Mouse (Mus musculus) ovary, postnatal 10 days (tissue): Measurements from ENCODE around the gene Fam221b.

ENCODE experiments used
- DNase-seq: peaks from one replicate; pipeline ENCODE4 v3.0.0; 2022; ENCODE audit warnings: low spot score

Fam221b gene

DNA sequence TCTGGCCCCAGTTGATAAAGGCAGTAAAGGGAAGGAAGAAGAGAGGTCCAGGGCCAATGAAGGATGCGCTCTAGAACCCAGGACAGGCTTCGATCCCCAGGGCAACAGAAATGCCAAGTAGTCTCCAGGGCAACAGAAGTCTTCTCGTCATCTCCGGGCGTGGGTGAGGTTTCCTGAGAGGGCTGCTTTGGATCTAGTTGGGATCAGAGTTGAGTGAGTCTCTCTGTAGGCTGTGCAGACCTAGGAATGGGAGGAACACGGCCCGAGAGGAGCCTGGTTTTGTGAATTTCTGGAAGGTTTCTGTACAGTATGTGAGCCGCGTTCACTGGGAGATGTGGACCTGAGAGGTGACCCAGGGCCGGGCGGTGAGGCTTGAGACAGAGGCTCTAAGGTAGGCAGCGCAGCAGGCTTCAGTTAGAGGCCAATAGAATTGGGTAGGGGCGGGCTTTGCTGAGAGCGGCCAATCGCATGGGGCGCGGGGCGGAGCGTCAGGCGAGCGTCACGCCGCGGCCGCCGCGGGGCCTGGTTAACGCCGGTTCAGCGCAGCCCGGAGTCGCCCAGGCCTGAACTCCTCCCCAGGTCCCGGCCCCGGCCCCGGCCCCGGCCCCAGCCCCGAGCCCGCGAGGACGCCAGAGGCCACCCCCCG is at the start of gene Fam221b, which contains the start of gene Tmem8b:
Gene Fam221b, minus strand, starts transcription at position 364 of the 646 bp plus-strand sequence.
Gene Tmem8b, plus strand, starts transcription at position 190 of the 646 bp plus-strand sequence.
- DNase-seq, result peak; percentile 80

DNA sequence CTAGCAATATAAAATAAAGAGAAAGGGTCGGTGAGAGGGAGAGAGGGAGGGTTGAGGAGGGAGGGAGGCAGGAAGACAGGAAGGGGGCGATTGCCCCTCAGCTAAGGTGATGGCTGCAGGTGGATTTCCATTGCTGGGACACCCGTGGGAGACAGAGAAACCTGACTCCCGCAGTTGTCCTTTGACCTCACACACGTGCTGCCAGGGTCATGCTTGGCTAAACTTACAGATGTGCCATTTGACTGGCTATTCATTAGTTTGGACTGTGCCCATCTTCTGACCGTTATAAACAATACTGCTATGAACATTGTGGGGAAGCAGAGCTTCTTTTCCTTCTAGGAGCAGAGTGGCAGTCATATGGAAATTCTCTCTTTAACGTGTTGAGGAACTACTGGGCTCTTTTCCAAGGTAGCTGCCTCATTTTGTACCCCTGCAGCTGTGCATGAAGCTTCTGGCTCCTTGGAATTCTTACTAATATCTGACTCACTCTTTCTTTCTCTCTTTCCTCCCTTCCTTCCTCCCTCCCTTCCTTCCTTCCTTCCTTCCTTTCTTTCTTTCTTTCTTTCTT is 44.8 kb upstream of the Fam221b start:
- no peak for DNase-seq

DNA sequence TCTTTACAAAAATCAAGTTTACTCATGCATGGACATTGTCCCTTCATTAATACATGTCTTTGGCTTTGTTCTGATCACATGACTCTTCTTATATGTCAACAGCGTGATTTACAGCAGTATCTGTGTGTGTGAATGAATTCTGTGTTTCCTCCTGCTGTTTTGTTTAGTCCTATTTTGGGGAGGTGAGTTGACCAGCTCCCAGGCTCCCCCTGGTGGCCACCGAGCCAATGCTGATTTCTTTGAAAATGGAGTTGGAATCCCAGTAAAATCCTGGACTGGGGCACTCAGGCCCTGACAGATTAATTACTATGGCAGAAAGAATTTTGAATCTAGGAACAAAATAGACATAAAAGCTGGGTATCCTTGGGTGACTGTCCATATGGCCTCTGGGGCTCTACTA is 42.9 kb upstream of the Fam221b start:
- DNase-seq, result peak; percentile 67

DNA sequence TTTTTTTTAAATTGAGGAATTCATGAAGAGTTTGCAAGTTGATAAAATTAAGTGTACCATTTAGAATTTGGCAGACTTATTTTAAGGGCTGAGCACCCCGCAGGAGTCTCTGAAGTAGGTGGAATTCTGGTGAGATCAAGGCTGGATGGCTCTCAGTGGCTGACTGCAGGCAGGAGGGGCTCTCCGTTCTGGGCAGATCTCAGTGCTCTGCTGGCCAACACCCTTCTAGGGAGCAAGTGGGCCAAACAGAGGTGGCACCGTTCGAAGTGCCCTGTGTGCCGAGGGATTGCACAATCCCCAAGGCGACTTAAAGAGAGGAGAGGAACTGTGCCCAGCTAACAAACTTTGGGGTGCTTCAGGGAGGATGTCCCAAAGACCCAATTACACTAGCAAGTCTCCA is 40.9 kb upstream of the Fam221b start, which contains the start of gene Olfr71:
Gene Olfr71, minus strand, starts transcription at position 387 of the 400 bp plus-strand sequence.
- no peak for DNase-seq

DNA sequence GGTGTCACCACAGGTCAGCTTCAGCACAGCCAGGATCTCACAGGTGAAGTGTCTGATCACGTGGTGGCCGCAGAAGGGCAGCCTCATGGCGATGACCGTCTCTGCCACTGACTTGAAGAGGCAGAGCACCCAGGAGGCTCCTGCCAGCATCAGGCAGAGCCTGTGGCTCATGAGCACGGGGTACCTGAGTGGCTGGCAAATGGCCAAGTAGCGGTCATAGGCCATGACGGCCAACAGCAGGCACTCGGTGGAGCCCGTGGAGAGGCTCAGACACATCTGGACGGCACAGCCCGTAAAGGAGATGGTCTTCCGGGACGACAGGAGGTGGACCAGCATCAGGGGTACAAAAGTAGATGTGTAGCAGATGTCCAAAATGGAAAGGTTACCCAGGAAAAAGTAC is 37.0 kb upstream of the Fam221b start:
- DNase-seq, result no peak

DNA sequence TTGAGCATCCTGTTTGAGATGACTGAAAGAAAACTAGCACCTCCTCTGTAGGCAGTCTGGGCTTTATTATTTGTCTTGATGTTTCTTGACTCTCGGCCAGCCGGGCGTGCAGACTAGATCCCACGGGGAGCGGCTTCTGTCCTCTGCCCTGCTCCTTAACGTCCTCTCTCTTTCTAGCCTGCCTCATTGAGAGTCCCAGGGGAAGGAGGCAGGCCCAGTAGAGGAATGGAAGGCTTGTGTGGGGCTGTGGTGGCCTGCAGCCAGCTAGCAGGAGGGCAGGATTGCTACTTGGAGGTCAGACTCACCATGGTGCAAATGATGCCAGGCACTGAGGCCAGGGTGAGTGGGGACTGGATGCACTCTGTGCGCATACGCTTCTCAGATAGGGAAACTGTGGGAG is 34.9 kb upstream of the Fam221b start:
- no peak for DNase-seq

DNA sequence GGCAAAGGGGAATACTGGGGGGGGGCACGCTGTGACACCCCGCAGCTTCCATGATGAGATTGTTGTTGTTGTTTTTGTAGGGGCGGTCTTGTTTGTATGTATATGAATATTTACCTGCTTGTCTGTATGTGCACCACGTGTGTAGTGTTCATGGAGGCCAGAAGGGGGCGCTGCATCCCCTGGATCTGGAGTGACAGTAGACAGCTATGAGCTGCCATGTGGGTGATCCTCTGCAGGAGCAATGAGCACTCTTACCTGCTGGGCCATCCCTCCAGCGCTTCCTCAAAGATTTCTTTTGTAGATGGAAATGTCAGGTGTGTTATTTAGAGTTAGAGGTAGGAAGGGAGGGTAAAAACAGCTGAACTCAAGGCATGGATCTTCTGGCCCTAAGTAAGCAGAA is 34.5 kb upstream of the Fam221b start:
- DNase-seq, result no peak

DNA sequence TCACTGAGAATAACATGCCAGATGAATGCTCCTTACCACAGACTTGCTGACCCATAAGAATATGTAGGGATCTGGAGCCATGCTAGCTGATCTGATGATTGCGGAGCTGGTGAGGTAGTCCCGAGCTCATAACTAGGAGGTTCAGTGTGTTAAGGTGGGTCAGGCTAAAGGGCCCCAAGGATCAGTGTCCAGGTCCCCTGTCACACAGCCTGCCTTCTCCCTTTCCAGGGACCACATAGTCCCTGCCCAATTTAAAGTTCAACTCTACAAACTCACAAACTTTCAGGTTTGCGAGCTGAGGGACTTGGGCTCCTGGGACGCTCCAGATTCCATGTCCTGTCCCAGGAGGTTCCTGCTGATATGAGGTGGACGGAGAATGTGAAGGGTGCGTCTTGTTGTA is 31.8 kb upstream of the Fam221b start, which contains the start of gene Olfr70:
Gene Olfr70, minus strand, starts transcription at position 101 of the 400 bp plus-strand sequence.
- no peak for DNase-seq

DNA sequence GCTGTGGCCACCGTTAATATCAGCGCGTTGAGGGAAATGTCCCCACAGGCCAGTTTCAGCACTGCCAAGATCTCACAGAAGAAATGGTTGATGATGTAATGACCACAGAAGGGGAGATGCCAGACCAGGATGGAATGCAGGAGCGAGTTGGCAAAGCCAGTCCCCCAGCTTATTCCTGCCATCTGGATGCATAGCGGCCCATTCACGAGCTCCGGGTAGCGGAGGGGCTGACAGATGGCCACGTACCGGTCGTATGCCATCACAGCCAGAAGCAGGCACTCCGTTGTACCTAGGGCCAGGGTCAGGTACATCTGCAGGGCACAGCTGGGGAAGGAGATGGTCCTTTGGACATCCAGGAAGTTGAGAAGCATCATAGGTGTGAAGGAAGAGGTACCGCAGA is 27.6 kb upstream of the Fam221b start:
- no peak for DNase-seq

DNA sequence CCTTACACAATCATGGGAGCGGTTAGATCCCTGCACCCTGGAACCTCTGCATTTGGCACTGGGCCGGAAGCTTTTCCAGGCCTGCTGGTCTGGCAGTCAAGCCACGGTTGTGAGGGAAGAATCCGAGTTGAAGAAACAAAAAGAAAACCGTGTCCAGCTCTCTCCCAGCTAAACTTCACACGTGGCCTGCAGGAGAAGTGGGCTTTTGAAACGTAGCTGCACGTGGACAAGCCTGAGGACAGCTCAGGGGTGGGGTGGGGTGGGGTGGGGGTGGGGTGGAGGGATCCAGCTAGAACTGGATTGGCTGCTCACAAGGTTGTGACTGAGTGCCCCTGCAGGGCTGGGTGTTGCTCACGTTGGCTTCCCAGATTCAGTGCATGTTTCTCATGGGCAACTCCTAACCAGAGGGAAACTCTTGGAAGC is 26.3 kb upstream of the Fam221b start:
- DNase-seq, result no peak

DNA sequence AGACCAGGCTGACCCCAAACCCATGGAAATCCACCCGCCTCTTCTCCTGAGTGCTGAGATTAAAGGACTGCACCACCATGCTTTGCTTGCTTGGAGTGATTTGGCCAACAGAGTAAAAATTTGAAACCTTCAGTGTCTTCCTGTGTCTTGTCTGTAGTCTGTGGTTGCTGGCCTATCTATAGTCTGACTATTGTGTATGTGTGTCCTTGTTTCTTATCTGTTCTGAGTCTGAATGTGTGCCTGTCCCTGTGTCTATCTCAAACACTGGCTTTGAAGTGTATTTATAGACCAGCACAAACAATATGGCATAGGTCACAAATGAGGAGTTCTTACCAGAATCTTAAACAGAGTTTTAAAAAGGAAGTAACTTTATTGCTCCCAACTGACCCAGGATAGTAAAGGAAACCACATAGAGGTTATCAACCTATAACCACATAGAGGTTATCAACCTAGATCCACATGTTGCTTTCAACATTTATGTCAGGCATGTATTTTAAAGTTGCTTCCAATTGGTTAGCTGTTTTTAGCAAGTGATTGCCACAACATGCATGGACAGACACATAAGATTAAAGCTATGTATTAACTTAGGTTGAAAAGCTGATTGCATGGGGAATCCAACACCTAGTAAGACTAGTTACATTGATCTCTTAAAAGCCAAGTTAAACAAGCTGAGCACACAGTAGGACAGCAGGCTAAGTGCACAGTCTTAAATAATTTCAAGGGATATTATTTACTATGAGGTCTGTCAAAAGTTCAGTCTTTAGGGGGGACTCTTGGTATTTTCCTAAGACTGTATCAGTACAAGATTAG is 25.7 kb upstream of the Fam221b start:
- no peak for DNase-seq

DNA sequence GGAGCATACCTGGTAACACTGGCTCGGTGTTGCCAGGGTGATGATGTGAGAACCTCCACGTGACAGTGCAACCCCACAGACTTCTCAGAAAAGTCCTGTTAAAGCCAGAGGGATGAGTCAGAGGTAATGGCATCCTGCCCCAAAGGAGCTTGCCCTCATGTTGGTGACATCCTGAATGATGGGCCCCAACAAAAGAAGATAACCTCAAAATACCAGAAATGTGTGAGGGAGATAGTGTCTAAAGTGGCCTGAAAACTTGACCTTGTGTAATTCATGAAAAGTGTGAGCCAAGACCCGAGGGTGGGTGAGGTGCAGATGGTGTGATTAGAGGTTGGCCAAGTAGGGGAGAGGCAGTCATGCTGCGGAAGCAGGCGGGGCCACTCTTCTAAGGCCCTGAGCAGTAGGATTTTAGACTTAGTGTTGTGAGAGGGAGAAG is 24.9 kb upstream of the Fam221b start:
- DNase-seq, result no peak

DNA sequence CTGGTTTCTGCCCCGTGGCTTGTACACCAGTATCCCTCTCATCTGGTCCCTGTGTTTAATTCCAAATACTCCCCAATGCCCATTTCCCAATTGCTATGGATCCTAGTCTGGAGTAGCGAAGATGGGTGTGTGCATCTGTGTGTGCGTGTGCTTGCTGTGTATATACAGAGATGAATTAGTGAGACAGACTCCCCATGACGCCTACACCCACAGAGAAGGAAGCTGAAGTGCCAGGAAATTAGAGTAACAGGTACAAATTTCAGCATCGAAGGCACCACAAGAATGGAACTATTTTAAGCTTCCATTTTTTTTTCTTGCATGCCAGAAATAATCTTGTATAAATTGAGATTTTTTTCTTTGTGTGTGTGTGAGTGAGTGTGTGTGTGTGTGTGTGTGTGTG is 22.1 kb upstream of the Fam221b start:
- no peak for DNase-seq

DNA sequence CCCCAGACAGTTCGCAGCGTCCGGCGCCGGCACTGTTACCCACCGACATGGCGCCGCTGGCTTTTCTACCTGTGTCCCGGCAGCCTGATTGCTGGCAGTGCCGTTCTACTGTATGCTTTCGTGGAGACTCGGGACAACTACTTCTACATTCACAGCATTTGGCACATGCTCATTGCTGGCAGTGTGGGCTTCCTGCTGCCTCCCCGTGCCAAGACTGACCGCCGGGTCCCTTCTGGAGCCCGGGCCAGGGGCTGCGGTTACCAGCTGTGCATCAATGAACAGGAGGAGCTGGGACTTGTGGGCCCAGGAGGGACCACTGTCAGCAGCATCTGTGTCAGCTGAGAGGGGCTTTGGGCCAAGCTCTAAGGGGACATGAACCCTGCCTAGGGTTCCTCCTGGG is 21.1 kb upstream of the Fam221b start:
- no peak for DNase-seq

DNA sequence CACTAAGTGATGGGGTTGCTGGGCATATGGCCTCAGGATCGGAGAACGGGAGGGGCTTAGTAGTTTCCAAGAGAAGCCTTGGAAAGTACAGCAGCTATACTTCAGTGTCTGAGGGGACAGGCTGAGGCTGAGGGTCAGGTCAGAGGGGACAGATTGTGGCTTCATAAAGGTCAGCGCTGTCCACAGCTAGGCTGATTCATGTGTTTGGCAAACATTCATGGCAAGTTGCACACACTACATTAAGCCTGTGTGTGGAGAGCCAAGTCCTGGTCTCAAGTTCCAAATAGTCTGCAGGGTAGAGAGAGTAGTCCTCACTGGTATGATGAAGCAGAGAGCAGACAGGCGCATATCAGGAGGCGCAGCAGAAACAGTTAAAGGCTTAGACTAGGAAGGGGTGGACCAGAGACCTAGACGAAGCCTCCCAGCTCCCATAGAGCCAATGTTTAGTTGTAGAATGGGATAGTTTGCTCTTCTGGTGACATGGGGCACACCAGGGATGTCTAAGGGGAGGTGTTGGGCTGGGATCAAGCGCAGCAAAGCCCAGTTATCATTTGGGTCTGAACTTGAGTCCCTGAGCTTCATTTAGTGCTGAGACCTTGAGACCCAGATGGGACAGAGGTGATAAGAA is 10.6 kb upstream of the Fam221b start:
- DNase-seq, result no peak

DNA sequence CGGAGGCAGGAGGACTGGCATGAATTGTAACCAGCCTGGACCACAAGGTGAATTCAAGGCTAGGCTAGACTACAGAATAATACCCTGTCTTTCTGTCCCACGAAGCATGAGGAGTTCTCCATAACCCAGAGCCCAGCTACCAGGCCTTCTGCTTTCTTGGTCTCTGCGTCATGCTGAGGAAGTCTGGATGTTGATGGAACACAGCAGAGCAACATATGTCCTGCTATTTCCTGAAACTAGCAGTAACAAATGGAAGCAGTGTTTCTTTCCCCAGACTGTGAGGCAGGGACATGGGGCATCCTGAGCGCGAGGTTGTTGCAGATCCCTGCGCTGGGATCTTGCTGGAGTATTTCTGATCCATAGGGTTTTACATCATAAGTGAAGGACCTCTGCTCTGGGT is 9.6 kb upstream of the Fam221b start:
- no peak for DNase-seq

DNA sequence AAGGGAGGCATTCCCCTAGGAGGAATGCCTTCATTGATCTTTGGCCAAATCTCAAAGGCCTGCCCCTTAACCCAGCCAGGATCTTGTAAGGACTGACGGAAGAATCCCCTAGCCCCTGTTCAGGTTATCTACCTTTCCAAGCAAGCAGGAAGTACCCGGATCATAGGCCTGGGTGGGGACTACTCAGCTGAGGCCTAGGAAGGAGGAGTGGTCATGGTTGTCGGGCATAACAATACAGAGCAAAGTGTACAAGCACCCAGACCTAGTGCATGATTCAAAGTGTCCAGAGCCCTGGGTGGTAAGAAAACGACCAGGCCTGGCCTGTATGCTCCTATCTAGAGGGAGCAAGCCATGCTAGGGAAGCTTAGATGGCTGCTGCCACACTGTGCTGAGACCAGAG is 6.7 kb upstream of the Fam221b start:
- no peak for DNase-seq

DNA sequence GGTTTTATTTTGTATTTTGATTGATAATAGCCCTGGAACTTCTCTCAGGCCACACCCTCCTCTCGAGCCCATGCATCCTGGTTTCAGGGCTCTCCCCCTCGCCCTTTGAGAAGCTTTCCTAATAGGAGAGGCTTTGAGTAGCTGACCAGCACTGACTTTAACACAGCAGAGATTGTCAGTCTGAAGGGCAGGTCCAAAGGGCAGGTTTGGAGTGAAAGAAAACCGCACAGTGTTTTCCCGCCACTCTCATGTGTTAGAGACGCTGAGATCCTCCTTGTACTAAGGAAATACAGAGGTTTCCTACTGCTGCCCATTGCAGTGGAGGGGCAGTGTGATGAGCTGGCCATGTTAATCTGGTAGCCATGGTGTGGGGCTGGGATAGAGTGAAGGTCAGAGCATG is 6.0 kb upstream of the Fam221b start:
- DNase-seq, result no peak

DNA sequence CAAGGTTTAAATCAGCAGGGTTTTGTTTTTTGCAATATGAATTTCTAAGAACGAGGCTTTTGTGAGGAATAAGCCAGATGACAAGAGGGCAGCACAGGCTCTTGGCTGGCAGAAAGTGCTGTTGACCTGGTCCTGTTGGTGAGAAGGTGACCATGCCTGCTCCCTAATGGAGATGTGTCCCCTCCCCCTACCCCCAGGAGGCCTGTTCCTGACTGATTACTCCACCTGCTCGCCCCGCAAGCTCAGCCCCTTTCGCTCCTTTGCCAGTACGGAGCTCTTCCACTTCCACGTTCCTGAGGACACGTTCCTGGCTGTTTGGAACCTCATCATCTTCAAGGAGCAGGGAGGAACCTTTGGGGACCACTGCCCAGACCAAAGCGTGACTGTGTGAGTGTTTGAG is 4.8 kb upstream of the Fam221b start:
- DNase-seq, result no peak

DNA sequence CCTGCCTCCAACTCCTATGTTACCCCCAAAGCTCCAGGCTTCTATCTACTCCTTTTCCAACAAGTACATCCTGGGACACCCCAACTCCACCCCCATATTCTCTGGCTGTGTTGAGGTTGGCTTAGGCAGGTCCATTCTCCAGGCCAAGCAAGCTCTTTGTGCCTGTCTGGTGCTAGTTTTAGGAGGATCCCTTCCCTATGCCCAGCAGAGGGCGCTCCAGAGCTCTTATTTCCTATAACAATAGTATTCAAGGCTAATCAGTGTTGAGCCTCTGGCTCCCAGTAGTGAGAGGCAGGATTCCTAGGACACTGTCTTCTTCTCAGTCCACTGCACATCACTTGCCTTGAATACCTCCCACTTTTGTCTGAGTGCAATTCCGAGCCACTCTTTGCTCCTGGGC is 3.1 kb upstream of the Fam221b start:
- peak; percentile 75 for DNase-seq

DNA sequence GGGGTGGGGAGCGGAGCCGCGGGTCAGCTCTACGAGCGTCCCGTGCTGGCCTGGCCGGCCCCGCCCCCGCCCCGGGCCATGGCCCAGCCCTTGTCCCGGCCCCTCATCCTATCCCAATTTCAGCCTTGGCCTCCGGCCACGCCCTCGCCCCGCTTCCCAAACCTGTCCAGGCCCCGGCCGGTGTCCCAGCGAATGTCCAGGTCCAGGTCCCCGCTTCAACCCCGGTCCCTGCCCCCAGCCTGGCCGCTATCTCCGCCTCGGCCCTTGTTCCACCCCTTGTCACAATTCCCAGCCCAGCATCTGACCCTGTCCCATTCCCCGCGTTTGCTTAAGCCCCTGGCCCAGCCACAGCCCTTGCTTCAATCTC is 466 bp upstream of the Fam221b start:
- peak; percentile 74 for DNase-seq

DNA sequence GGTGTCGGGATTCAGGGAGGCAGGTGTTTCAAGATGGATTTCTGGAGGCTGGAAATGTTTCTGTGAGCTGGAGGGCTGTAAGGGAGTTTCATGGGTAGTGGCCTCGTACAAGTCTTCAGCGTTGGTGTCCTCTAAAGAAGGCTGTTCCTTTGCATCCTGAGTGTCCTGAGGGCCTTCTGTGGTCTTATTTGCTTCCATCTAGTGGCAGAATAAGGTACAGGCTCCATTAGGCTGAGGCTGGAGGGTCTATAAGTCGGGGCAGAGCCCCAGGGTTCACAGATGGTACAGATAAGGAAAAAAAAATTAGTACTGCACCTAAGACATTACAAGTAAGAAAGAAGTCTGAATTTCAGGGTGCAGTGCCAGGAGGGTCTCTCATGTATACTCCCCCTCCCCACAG is 2.5 kb downstream of the Fam221b start:
- no peak for DNase-seq

DNA sequence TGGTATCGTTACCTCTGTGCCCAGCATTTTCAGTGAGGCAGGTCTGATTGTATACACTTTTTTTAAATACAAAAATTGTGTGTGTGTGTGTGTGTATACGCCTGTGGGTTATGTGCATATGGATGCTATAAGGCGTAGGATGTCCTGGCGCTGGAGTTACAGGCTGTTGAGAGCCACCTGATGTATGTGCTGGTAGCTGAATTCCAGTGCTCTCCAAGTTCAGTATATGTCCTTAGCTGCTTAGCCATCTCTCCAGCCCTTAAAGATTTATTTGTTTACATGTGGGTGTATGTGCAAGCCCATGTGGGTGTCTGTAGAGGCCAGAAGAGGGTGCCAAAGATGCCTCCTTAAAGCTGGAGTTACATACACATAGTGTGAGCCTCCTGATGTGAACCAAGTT is 11.8 kb downstream of the Fam221b start:
- no peak for DNase-seq
